Mouse (Mus musculus) G1E (cell line): ENCODE data around the gene Fbp2.

Experiments used
- CTCF ChIP-seq: IDR thresholded peaks from 2 replicates; pipeline ENCODE4 v1.5.1; 2012; ENCODE audit warnings: low read depth, low read length, inconsistent platforms, mixed read lengths
- GATA1 ChIP-seq: IDR thresholded peaks from 2 replicates; pipeline ENCODE4 v1.6.1; 2012; ENCODE audit warnings: borderline replicate concordance, low read length, inconsistent platforms, mixed read lengths

DNA sequence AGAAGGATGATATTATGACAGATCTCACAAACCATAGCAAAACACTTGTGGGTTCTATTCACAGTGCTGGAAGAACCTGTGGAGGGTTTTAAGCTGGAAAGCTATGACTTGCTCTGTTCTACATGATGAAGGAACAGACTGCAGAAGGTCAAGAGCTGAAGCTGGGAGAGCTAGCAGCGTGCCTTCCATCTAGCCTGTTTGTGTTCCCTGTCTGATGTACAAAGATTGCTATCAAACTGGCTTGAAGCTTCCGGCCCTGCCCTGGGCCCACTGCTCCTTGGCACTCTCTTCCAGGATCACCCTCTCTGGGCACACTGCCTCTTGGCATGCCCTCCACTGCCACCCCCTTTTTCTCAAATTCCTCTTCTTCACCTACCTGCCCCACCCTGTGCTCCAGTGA, 31.1 kb upstream of the Fbp2 start:
- TF ChIP-seq CTCF, result no peak
- no peak for TF ChIP-seq GATA1
